Mouse (Mus musculus): ENCODE results near the gene Xirp1. TPM values are rescaled to one million over a fixed set of nuclear protein-coding genes. Genes with fewer than 3 reads are reported as not detected.

Xirp1 gene
- polyA plus RNA-seq (2012; rRNA removed) = 0.15 and 0.20 TPM in 2 replicates

GRCm38 (mm10) chr9:120023086-120023811 lies at the start of gene Xirp1:
TSS of gene Xirp1 (minus strand) at chr9:120023598.

GRCm38 (mm10) chr9:120069779-120070178 lies 46.4 kb upstream of the Xirp1 start, which contains the start of gene Cx3cr1:
TSS of gene Cx3cr1 (minus strand) at chr9:120069879.

GRCm38 (mm10) chr9:119984536-119985011 lies 38.8 kb downstream of the Xirp1 start, which contains the start of gene Csrnp1:
TSS of gene Csrnp1 (minus strand) at chr9:119984658.

Other genes with a start within 250 kb of the Xirp1 start
- not detected in 2 replicates for gene Scn11a, start 198.1 kb downstream of the Xirp1 start, polyA plus RNA-seq (2012; rRNA removed)
- gene Wdr48, start 128.7 kb downstream of the Xirp1 start, polyA plus RNA-seq (2012; rRNA removed) = 46.9 and 49.4 TPM in 2 replicates
- gene Gorasp1, start 86.0 kb downstream of the Xirp1 start, polyA plus RNA-seq (2012; rRNA removed) = 28.9 and 29.6 TPM in 2 replicates
- gene Ttc21a, start 86.0 kb downstream of the Xirp1 start, polyA plus RNA-seq (2012; rRNA removed) = 7.1 and 7.8 TPM in 2 replicates
- gene Csrnp1, start 38.9 kb downstream of the Xirp1 start, polyA plus RNA-seq (2012; rRNA removed) = 31.5 and 31.6 TPM in 2 replicates
- 12.8 and 14.2 TPM in 2 replicates for gene Cx3cr1, start 46.3 kb upstream of the Xirp1 start, polyA plus RNA-seq (2012; rRNA removed)
- gene Ccr8, start 68.5 kb upstream of the Xirp1 start, polyA plus RNA-seq (2012; rRNA removed) = 0.12 and 0.21 TPM in 2 replicates
- gene Slc25a38, start 86.8 kb upstream of the Xirp1 start, polyA plus RNA-seq (2012; rRNA removed) = 49.9 and 54.2 TPM in 2 replicates
- gene Rpsa, start 104.1 kb upstream of the Xirp1 start, polyA plus RNA-seq (2012; rRNA removed) = 2,914 and 4,274 TPM in 2 replicates
- 0.21 TPM in 1 of 2 replicates, not detected in the other for gene Mobp, start 126.1 kb upstream of the Xirp1 start, polyA plus RNA-seq (2012; rRNA removed)